Mouse (Mus musculus) kidney, adult 2 months (tissue): ENCODE results near the gene Sec22a.

Experiments used
- CTCF ChIP-seq: fragments of 200-500 bp; conservative IDR thresholded peaks from 2 replicates; pipeline ENCODE4 v1.5.1; 2011; ENCODE audit warnings: low read depth, mild to moderate bottlenecking, control low read depth, low read length, moderate library complexity, mixed read lengths; ENCODE audit not compliant: insufficient read depth, insufficient read length
- POLR2A ChIP-seq: fragments of 200-500 bp; IDR thresholded peaks from one replicate; pipeline ENCODE4 v1.6.1; 2011; ENCODE audit warnings: low read depth, low read length, control low read depth

GRCm38 (mm10) chr16:35305226-35305625, 58.5 kb downstream of the Sec22a start:
- TF ChIP-seq CTCF = no peak
- TF ChIP-seq POLR2A = no peak
